Mouse (Mus musculus) cerebellum, adult 2 months (tissue): ENCODE results near the gene Pcif1. TPM values are rescaled to one million over a fixed set of nuclear protein-coding genes. Genes with fewer than 3 reads are reported as not detected.
"Not testable (repeated sequence)": the region's sequence is repeated elsewhere in the genome, so short reads cannot be mapped to it uniquely, and the experiment has no call there.

ENCODE experiments used
- DNase-seq, 2 experiments: peaks; one replicate each; pipeline ENCODE4 v3.0.0; 2021
- H3K27ac ChIP-seq: fragments of 200-500 bp; 2 replicates; pipeline ENCODE4 v1.5.1; 2012; ENCODE audit warnings: low read length, control low read depth, inconsistent platforms; ENCODE audit not compliant: insufficient read depth
- H3K27me3 ChIP-seq: fragments of 200-500 bp; 2 replicates; pipeline ENCODE4 v1.6.1; 2012; ENCODE audit warnings: inconsistent platforms, mild to moderate bottlenecking, low read length, moderate library complexity; ENCODE audit not compliant: control insufficient read depth, insufficient read depth
- H3K4me1 ChIP-seq: fragments of 200-500 bp; 2 replicates; pipeline ENCODE4 v1.6.1; 2011; ENCODE audit warnings: low read length; ENCODE audit not compliant: control insufficient read depth, insufficient read depth
- H3K4me3 ChIP-seq: fragments of 200-500 bp; replicated peaks from 2 replicates; pipeline ENCODE3; 2011; ENCODE audit warnings: mild to moderate bottlenecking, low read depth, low read length, control low read depth; ENCODE audit not compliant: insufficient read depth
- CTCF ChIP-seq: fragments of 200-500 bp; IDR thresholded peaks from 2 replicates; pipeline ENCODE4 v1.5.1; 2011; ENCODE audit warnings: low read depth, mild to moderate bottlenecking, control low read depth, low read length, moderate library complexity, borderline replicate concordance; ENCODE audit not compliant: insufficient read depth
- POLR2A ChIP-seq: fragments of 200-500 bp; IDR thresholded peaks from 2 replicates; pipeline ENCODE4 v1.6.1; 2011; ENCODE audit warnings: low read length, control low read depth, borderline replicate concordance; ENCODE audit not compliant: insufficient read depth
- WGBS: fragments of 180-500 bp; shearing (Covaris S2); methylation state at CpG from one replicate; pipeline ENCODE4 v1.1.7; 2018; 5-methylcytosine and 5-hydroxymethylcytosine counted together
- polyA plus RNA-seq: library from polyadenylated mRNA; depleted of rRNA; stranded (reverse); fragments of >200 nt; gene quantifications from 2 replicates; pipeline ENCODE4 v1.2.3, GENCODE M21; 2012

Gene Pcif1
- polyA plus RNA-seq, 1 experiment = 54.9 TPM

GRCm38 (mm10) chr2:164845782-164846181 is 33.3 kb upstream of the Pcif1 start:
- no peaks in the 10 kb centered on the region for H3K4me1 ChIP-seq
- 60% methylated on average over 3 of the region's 3 CpGs for WGBS
- TF ChIP-seq CTCF = no peak
- no peak for TF ChIP-seq POLR2A
- H3K4me3 ChIP-seq = no peak overlapping the region
- H3K27ac ChIP-seq = no peak overlapping the region
- no peak for DNase-seq
- no peaks in the 10 kb centered on the region for H3K27me3 ChIP-seq

GRCm38 (mm10) chr2:164850061-164850460 is 29.0 kb upstream of the Pcif1 start:
- no peak for DNase-seq
- Histone ChIP-seq H3K27me3 (no peaks in the 10 kb centered on the region), H3K4me1 (no peaks in the 10 kb centered on the region), H3K27ac (no peak overlapping the region), H3K4me3 (no peak overlapping the region)
- WGBS = 91% methylated on average over 8 of the region's 8 CpGs
- TF ChIP-seq CTCF = no peak
- TF ChIP-seq POLR2A = no peak

- WGBS = 91% methylated on average over 5 of the region's 5 CpGs
- not testable (repeated sequence) for H3K27me3 ChIP-seq, H3K4me1 ChIP-seq, H3K27ac ChIP-seq, DNase-seq, H3K4me3 ChIP-seq
These were observed 23.5 kb upstream of the Pcif1 start for GRCm38 (mm10) chr2:164855572-164855971.

GRCm38 (mm10) chr2:164856309-164857100 is 22.6 kb upstream of the Pcif1 start:
- 2% methylated on average over 42 of the region's 42 CpGs for WGBS
- no peaks in the 10 kb centered on the region for H3K27me3 ChIP-seq
- peak; percentile 37 to 44 for DNase-seq
- no peaks in the 10 kb centered on the region for H3K4me1 ChIP-seq
- no peak overlapping the region for H3K27ac ChIP-seq
- TF ChIP-seq CTCF (peak; percentile 22; the same call in 1 of the 2 replicates), POLR2A (no peak)
- H3K4me3 ChIP-seq = peak overlapping the region; percentile 41

- no peak for TF ChIP-seq CTCF
- TF ChIP-seq POLR2A = no peak
- H3K27ac ChIP-seq = no peak within 1 kb of the TSS
- WGBS = under 1% methylated on average over 47 of the region's 47 CpGs
- peak within 1 kb of the TSS; percentile 41 for H3K4me3 ChIP-seq
- H3K4me1 ChIP-seq = no peaks in the 10 kb centered on the region; the same call in 1 of the 2 replicates
- DNase-seq = peak in 1 of 2 experiments; percentile 42
- no peaks in the 10 kb centered on the region for H3K27me3 ChIP-seq
These were observed 21.8 kb upstream of the Pcif1 start, which contains the start of gene Pltp for GRCm38 (mm10) chr2:164857101-164857821. Gene Pltp (minus strand): TSS chr2:164857711.

- Histone ChIP-seq H3K4me3 (peak overlapping the region; percentile 18), H3K4me1 (no peaks in the 10 kb centered on the region; the same call in 1 of the 2 replicates), H3K27ac (no peak overlapping the region), H3K27me3 (no peaks in the 10 kb centered on the region)
- TF ChIP-seq POLR2A = no peak
- no peak for TF ChIP-seq CTCF
- DNase-seq = no peak
- WGBS = 23% methylated on average over 19 of the region's 19 CpGs
These were observed 21.1 kb upstream of the Pcif1 start for GRCm38 (mm10) chr2:164857842-164858553.

GRCm38 (mm10) chr2:164859155-164859554 is 19.9 kb upstream of the Pcif1 start:
- 87% methylated on average over 2 of the region's 2 CpGs for WGBS
- Histone ChIP-seq H3K27ac (no peak overlapping the region), H3K4me1 (no peaks in the 10 kb centered on the region; the same call in 1 of the 2 replicates), H3K4me3 (no peak overlapping the region), H3K27me3 (no peaks in the 10 kb centered on the region)
- no peak for TF ChIP-seq POLR2A
- DNase-seq = no peak
